In the genomic region with DNA sequence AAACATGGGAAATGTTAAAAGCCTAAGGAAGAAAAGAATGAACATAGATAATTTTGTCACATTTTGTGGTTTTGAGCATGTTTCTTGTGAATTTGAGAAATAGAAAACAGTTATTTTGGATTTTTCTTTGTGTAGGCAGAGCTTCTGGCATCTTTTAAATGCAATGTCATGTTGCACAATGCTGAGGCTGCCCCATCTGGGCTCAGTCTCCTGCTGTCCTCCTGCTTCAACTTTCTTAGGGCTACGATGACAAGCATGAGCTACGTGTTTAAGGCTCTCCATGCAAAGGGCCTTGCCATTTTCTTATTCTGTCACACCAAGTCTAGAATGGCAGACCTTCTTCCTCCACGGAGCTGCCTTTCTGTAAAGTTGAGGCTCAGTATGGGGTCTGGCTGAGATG, we compare ENCODE assay signal across 23 mouse cellular contexts.
"Had no signal": no experiment of that assay in that cellular context is flagged by ENCODE, and none has a peak within 500 bp of the region (broad histone marks: within the 10 kb centered on the region; RNA-seq: fewer than 3 reads in every experiment).

No protein-coding gene starts in this region.

- H3K4me2 ChIP-seq: intestine, embryonic 15.5 days; kidney, embryonic 15.5 days; limb, embryonic 13.5 days; liver, embryonic 12.5 days; liver, embryonic 15.5 days; lung, embryonic 15.5 days; midbrain, embryonic 13.5 days; neural tube, embryonic 13.5 days had no signal

- H3K4me3 ChIP-seq: intestine, embryonic 15.5 days; kidney, embryonic 15.5 days; limb, embryonic 10.5 days; limb, embryonic 13.5 days; liver, embryonic 12.5 days; liver, embryonic 15.5 days; lung, embryonic 15.5 days; megakaryocyte, embryonic 14.5 days; midbrain, embryonic 10.5 days; midbrain, embryonic 13.5 days; neural tube, embryonic 13.5 days had no signal

- H3K27me3 ChIP-seq: intestine, embryonic 15.5 days; kidney, embryonic 15.5 days; limb, embryonic 13.5 days; liver, embryonic 12.5 days; liver, embryonic 15.5 days; lung, embryonic 15.5 days; megakaryocyte, embryonic 14.5 days; midbrain, embryonic 13.5 days; neural tube, embryonic 13.5 days had no signal

- DNase-seq: kidney, adult 11 months; kidney, adult 8-10 months; kidney, postnatal 10 days; kidney, postnatal 36 days; liver; lung, adult 18-20 months; lung, postnatal 10 days; lung, postnatal 36 days; retina, postnatal 1 day; right cerebral cortex, postnatal 25 days; thymus, adult 18-20 months; thymus, postnatal 25 days had no signal

- H3K36me3 ChIP-seq: intestine, embryonic 15.5 days; kidney, embryonic 15.5 days; limb, embryonic 10.5 days; limb, embryonic 13.5 days; liver, embryonic 15.5 days; lung, embryonic 15.5 days; midbrain, embryonic 10.5 days; midbrain, embryonic 13.5 days; neural tube, embryonic 13.5 days had no signal

- H3K27ac ChIP-seq: intestine, embryonic 15.5 days; kidney, embryonic 15.5 days; limb, embryonic 10.5 days; limb, embryonic 13.5 days; liver, embryonic 12.5 days; liver, embryonic 15.5 days; lung, embryonic 15.5 days; midbrain, embryonic 10.5 days; midbrain, embryonic 13.5 days; neural tube, embryonic 13.5 days had no signal

- ATAC-seq: intestine, embryonic 15.5 days; liver, embryonic 12.5 days; midbrain, embryonic 13.5 days had no signal
